Mouse (Mus musculus) G1E (cell line): ENCODE measurements around the gene Maml2.

Source experiments
- CTCF ChIP-seq: IDR thresholded peaks from 2 replicates; pipeline ENCODE4 v1.5.1; 2012; ENCODE audit warnings: low read depth, low read length, inconsistent platforms, mixed read lengths
- GATA1 ChIP-seq: IDR thresholded peaks from 2 replicates; pipeline ENCODE4 v1.6.1; 2012; ENCODE audit warnings: borderline replicate concordance, low read length, inconsistent platforms, mixed read lengths
- GATA2 ChIP-seq: IDR thresholded peaks from 2 replicates; pipeline ENCODE4 v1.6.1; 2012; ENCODE audit warnings: low read depth, low read length, inconsistent platforms, borderline replicate concordance

GRCm38 (mm10) chr9:13467745-13468144, 170.0 kb downstream of the Maml2 start:
- TF ChIP-seq CTCF (no peak), GATA1 (no peak), GATA2 (no peak)
